7 mouse cellular contexts compared by ENCODE assay signal in genomic region chr4:63368577-63368976, GRCm38 (mm10). TPM values are rescaled to one million over a fixed set of nuclear protein-coding genes. Genes with fewer than 3 reads are reported as not detected.
A peak's percentile ranks its signal among the peaks of the same experiment; 100 is the strongest.
DNase-seq lines count a peak whose midpoint lies in the region; ATAC-seq and TF ChIP-seq lines count a peak whose summit lies in the region.

No protein-coding gene starts in this region.

- no peak overlapping the region for H3K9ac ChIP-seq in midbrain, embryonic 15.5 days

- H3K4me1 ChIP-seq in kidney, adult 2 months (ENCODE audit: control insufficient read depth, insufficient read depth, low read length): no peaks in the 10 kb centered on the region
- H3K4me1 ChIP-seq in midbrain, embryonic 15.5 days: no peaks in the 10 kb centered on the region

- WGBS in kidney, adult 2 months: 18% methylated on average over 4 of the region's 4 CpGs
- WGBS in midbrain, embryonic 15.5 days: 12% methylated on average over 4 of the region's 4 CpGs

- TF ChIP-seq CTCF in kidney, adult 2 months (conservative IDR thresholded peaks at IDR 0.05; ENCODE audit: insufficient read depth, insufficient read length, low read depth, low read length): peak; percentile 99

- no peak for TF ChIP-seq POLR2A in kidney, adult 2 months (IDR thresholded peaks at IDR 0.05; ENCODE audit: low read depth, low read length)

- H3K4me3 ChIP-seq in kidney, adult 2 months (ENCODE audit: insufficient read depth, low read depth, low read length): no peak overlapping the region
- no peak overlapping the region for H3K4me3 ChIP-seq in midbrain, embryonic 15.5 days

- H3K36me3 ChIP-seq in kidney, adult 2 months (ENCODE audit: control insufficient read depth, insufficient read depth, low read length): no peaks in the 10 kb centered on the region
- H3K36me3 ChIP-seq in midbrain, embryonic 15.5 days (replicated peaks): no peaks in the 10 kb centered on the region

- peak; percentile 74 for ATAC-seq in granulocyte monocyte progenitor cell, adult 5-6 weeks (replicated peaks; ENCODE audit: poor library complexity, severe bottlenecking)
- ATAC-seq in midbrain, embryonic 15.5 days (replicated peaks): peak; percentile 25

- no peaks in the 10 kb centered on the region for H3K9me3 ChIP-seq in midbrain, embryonic 15.5 days

- no peak overlapping the region for H3K4me2 ChIP-seq in midbrain, embryonic 15.5 days

- no peak overlapping the region for H3K27ac ChIP-seq in kidney, adult 2 months (ENCODE audit: insufficient read depth, low read depth, low read length)
- no peak overlapping the region for H3K27ac ChIP-seq in midbrain, embryonic 15.5 days

- H3K27me3 ChIP-seq in kidney, adult 2 months (replicated peaks; ENCODE audit: control insufficient read depth, insufficient read depth, low read length): no peaks in the 10 kb centered on the region
- H3K27me3 ChIP-seq in midbrain, embryonic 15.5 days (replicated peaks): no peaks in the 10 kb centered on the region

- DNase-seq in adrenal gland, adult 18-20 months (ENCODE audit: low spot score in 2 of 2): peak; percentile 94
- DNase-seq in embryo, embryonic 11 days: peak; percentile 82
- peak; percentile 86 for DNase-seq in kidney, adult 2 months
- peak; percentile 88 for DNase-seq in left cerebral cortex, postnatal 4 days
- DNase-seq in spleen, adult 12 weeks (ENCODE audit: low spot score): peak; percentile 76

- intact Hi-C loops in left cerebral cortex, postnatal 4 days (cut with DNase I): no loop called here

RNA-seq across cellular contexts. Expression of gene Orm2, which starts 6.3 kb away (rescaled TPM):
- 10 to 100 TPM in 1 of 2 experiments, 1 to 10 TPM in 1; 3.1 to 11.3 TPM for total RNA-seq in adrenal gland, adult 18-20 months (2021)
- not detected in 2 replicates for total RNA-seq in granulocyte monocyte progenitor cell, adult 5-6 weeks (2014; fragmentation: Nextera tagmentation)
- not detected in 2 replicates for total RNA-seq in granulocyte monocyte progenitor cell, adult 5-6 weeks (2017)
- 0.16 TPM in 1 of 2 replicates, not detected in the other for polyA plus RNA-seq in kidney, adult 2 months (2012; rRNA removed)
- total RNA-seq in left cerebral cortex, postnatal 4 days (2021): not detected
- not detected in 2 replicates for polyA plus RNA-seq in midbrain, embryonic 15.5 days (2015; fragmentation: Nextera tagmentation; extraction: Ambion mirVana)

RNA-seq across cellular contexts. Expression of gene Orm3, which starts 12.6 kb away (rescaled TPM):
- 10 to 100 TPM; 12.2 to 13.7 TPM for total RNA-seq in adrenal gland, adult 18-20 months (2021)
- total RNA-seq in granulocyte monocyte progenitor cell, adult 5-6 weeks (2014; fragmentation: Nextera tagmentation): not detected in 2 replicates
- not detected in 2 replicates for total RNA-seq in granulocyte monocyte progenitor cell, adult 5-6 weeks (2017)
- polyA plus RNA-seq in kidney, adult 2 months (2012; rRNA removed): 0.14 and 0.38 TPM in 2 replicates
- not detected for total RNA-seq in left cerebral cortex, postnatal 4 days (2021)
- not detected in 2 replicates for polyA plus RNA-seq in midbrain, embryonic 15.5 days (2015; fragmentation: Nextera tagmentation; extraction: Ambion mirVana)

RNA-seq across cellular contexts. Expression of gene Orm1, which starts 24.2 kb away (rescaled TPM):
- 100 to 1,000 TPM in 1 of 2 experiments, 10 to 100 TPM in 1; 44.2 to 127 TPM for total RNA-seq in adrenal gland, adult 18-20 months (2021)
- total RNA-seq in granulocyte monocyte progenitor cell, adult 5-6 weeks (2014; fragmentation: Nextera tagmentation): not detected in 2 replicates
- total RNA-seq in granulocyte monocyte progenitor cell, adult 5-6 weeks (2017): 1.3 and 3.2 TPM in 2 replicates
- polyA plus RNA-seq in kidney, adult 2 months (2012; rRNA removed): 7.1 and 8.9 TPM in 2 replicates
- total RNA-seq in left cerebral cortex, postnatal 4 days (2021): not detected
- not detected in 2 replicates for polyA plus RNA-seq in midbrain, embryonic 15.5 days (2015; fragmentation: Nextera tagmentation; extraction: Ambion mirVana)

RNA-seq across cellular contexts. Expression of gene Akna, which starts 34.6 kb away (rescaled TPM):
- 1 to 10 TPM; 4.0 to 6.9 TPM for total RNA-seq in adrenal gland, adult 18-20 months (2021)
- 32.9 and 33.6 TPM in 2 replicates for total RNA-seq in granulocyte monocyte progenitor cell, adult 5-6 weeks (2014; fragmentation: Nextera tagmentation)
- 9.7 and 13.6 TPM in 2 replicates for total RNA-seq in granulocyte monocyte progenitor cell, adult 5-6 weeks (2017)
- 2.2 and 5.8 TPM in 2 replicates for polyA plus RNA-seq in kidney, adult 2 months (2012; rRNA removed)
- 1 to 10 TPM; 6.1 to 6.9 TPM for total RNA-seq in left cerebral cortex, postnatal 4 days (2021)
- 7.0 and 7.7 TPM in 2 replicates for polyA plus RNA-seq in midbrain, embryonic 15.5 days (2015; fragmentation: Nextera tagmentation; extraction: Ambion mirVana)

Comparison
In these comparisons a context has a peak if more than half of its experiments do, and no peak if none do; other contexts are left out.
1. RNA of gene Orm2, which starts 6.3 kb away (total RNA-seq): 3.1 to 11.3 TPM in adrenal gland, adult 18-20 months; not detected in granulocyte monocyte progenitor cell, adult 5-6 weeks and not detected in left cerebral cortex, postnatal 4 days; every median in the first group is over 4 times any median in the second.
2. RNA of gene Orm3, which starts 12.6 kb away (total RNA-seq): 12.2 to 13.7 TPM in adrenal gland, adult 18-20 months; not detected in granulocyte monocyte progenitor cell, adult 5-6 weeks and not detected in left cerebral cortex, postnatal 4 days; every median in the first group is over 10 times any median in the second.
3. RNA of gene Orm1, which starts 24.2 kb away (total RNA-seq): 44.2 to 127 TPM in adrenal gland, adult 18-20 months; 1.3 to 3.2 TPM in granulocyte monocyte progenitor cell, adult 5-6 weeks and not detected in left cerebral cortex, postnatal 4 days; every median in the first group is over 10 times any median in the second.
4. Peak in every context shown above with its lines, with median percentiles within 50 percentile points of each other: DNase-seq.